Mouse (Mus musculus) lung, embryonic 14.5 days (tissue): Measurements from ENCODE around the gene F2r. TPM values are rescaled to one million over a fixed set of nuclear protein-coding genes. Genes with fewer than 3 reads are reported as not detected.

Source experiments
- ATAC-seq: fragments of 200-750 bp; cut with Nextera tagmentation; 2 replicates; pipeline ENCODE4 v1.8.0; 2017; ENCODE audit warnings: mild to moderate bottlenecking, moderate TSS enrichment, moderate library complexity; ENCODE audit not compliant: insufficient read depth
- DNase-seq: peaks from one replicate; pipeline ENCODE4 v3.0.0-alpha.2; 2015
- H3K27ac ChIP-seq: fragments of 300-500 bp; sonication (generic); 2 replicates; pipeline ENCODE4 v1.5.1; 2014; ENCODE audit warnings: low read depth, mild to moderate bottlenecking, moderate library complexity
- H3K27me3 ChIP-seq: fragments of 300-500 bp; sonication (generic); 2 replicates; pipeline ENCODE4 v1.6.1; 2014; ENCODE audit warnings: low read length, control low read depth; ENCODE audit not compliant: insufficient read depth
- H3K36me3 ChIP-seq: fragments of 300-500 bp; sonication (generic); 2 replicates; pipeline ENCODE4 v1.6.1; 2014; ENCODE audit warnings: control low read depth; ENCODE audit not compliant: insufficient read depth
- H3K4me1 ChIP-seq: fragments of 300-500 bp; sonication (generic); 2 replicates; pipeline ENCODE4 v1.6.1; 2014; ENCODE audit warnings: antibody characterized with exemption, control low read depth; ENCODE audit not compliant: insufficient read depth
- H3K4me2 ChIP-seq: fragments of 300-500 bp; sonication (generic); 2 replicates; pipeline ENCODE4 v1.6.1; 2014; ENCODE audit warnings: mild to moderate bottlenecking
- H3K4me3 ChIP-seq: fragments of 300-500 bp; sonication (generic); 2 replicates; pipeline ENCODE4 v1.5.1; 2014; ENCODE audit warnings: low read depth, low read length
- H3K9ac ChIP-seq: fragments of 300-500 bp; sonication (generic); 2 replicates; pipeline ENCODE4 v1.6.1; 2014
- H3K9me3 ChIP-seq: fragments of 300-500 bp; sonication (generic); 2 replicates; pipeline ENCODE4 v1.6.1; 2016; ENCODE audit warnings: low read depth, low read length, control low read depth
- CTCF ChIP-seq: IDR thresholded peaks from 2 replicates; pipeline ENCODE4 v1.5.1; 2016; ENCODE audit warnings: antibody characterized with exemption, low read depth
- WGBS: fragments of 180-500 bp; shearing (Covaris S2); extraction: QIAGEN DNeasy Blood & Tissue Kit; methylation state at CpG from one replicate; pipeline ENCODE4 v1.1.7; 2014; 5-methylcytosine and 5-hydroxymethylcytosine counted together
- polyA plus RNA-seq: library from polyadenylated mRNA; unstranded; fragments of >200 nt; fragmentation: Nextera tagmentation; extraction: Ambion mirVana; gene quantifications from 2 replicates; pipeline ENCODE4 v1.2.1, GENCODE M21; 2014

F2r gene
- polyA plus RNA-seq, 1 experiment from 2014 or later = 109 TPM

- 67% methylated on average over 2 of the region's 2 CpGs for WGBS
- H3K9ac ChIP-seq = no peak overlapping the region
- no peak for ATAC-seq
Measured at GRCm38 (mm10) chr13:95633384-95633783, 15.1 kb upstream of the F2r start.

GRCm38 (mm10) chr13:95632144-95632543 is 13.9 kb upstream of the F2r start:
- peak; percentile 74 for DNase-seq
- WGBS = 63% methylated on average over 6 of the region's 6 CpGs
- no peak overlapping the region for H3K27ac ChIP-seq

More at GRCm38 (mm10) chr13:95633384-95633783, 15.1 kb upstream of the F2r start:
- peaks cover 9% of the 10 kb centered on the region; the same call in 1 of the 2 replicates for H3K4me1 ChIP-seq
- no peaks in the 10 kb centered on the region; the same call in 1 of the 2 replicates for H3K36me3 ChIP-seq
- no peak overlapping the region for H3K4me2 ChIP-seq
- peak; percentile 34 for DNase-seq
- no peak overlapping the region for H3K4me3 ChIP-seq
- H3K27me3 ChIP-seq = no peaks in the 10 kb centered on the region
- no peak for TF ChIP-seq CTCF
- no peaks in the 10 kb centered on the region for H3K9me3 ChIP-seq
- peak overlapping the region; percentile 70; the same call in 1 of the 2 replicates for H3K27ac ChIP-seq

GRCm38 (mm10) chr13:95630747-95631146 is 12.5 kb upstream of the F2r start:
- TF ChIP-seq CTCF = no peak
- H3K27me3 ChIP-seq = no peaks in the 10 kb centered on the region
- no peak overlapping the region for H3K4me2 ChIP-seq
- H3K4me1 ChIP-seq = peaks cover 9% of the 10 kb centered on the region; the same call in 1 of the 2 replicates
- H3K9me3 ChIP-seq = no peaks in the 10 kb centered on the region
- no peak overlapping the region for H3K9ac ChIP-seq
- H3K27ac ChIP-seq = no peak overlapping the region
- WGBS = 50% methylated on average over 2 of the region's 2 CpGs
- no peak overlapping the region for H3K4me3 ChIP-seq
- ATAC-seq (no peak), DNase-seq (no peak)
- H3K36me3 ChIP-seq = peaks cover 3% of the 10 kb centered on the region; the same call in 1 of the 2 replicates

More at GRCm38 (mm10) chr13:95632144-95632543, 13.9 kb upstream of the F2r start:
- H3K4me2 ChIP-seq = no peak overlapping the region
- no peaks in the 10 kb centered on the region for H3K9me3 ChIP-seq
- H3K4me1 ChIP-seq = peaks cover 9% of the 10 kb centered on the region; the same call in 1 of the 2 replicates
- H3K36me3 ChIP-seq = peaks cover 3% of the 10 kb centered on the region; the same call in 1 of the 2 replicates
- H3K4me3 ChIP-seq = no peak overlapping the region
- no peaks in the 10 kb centered on the region for H3K27me3 ChIP-seq
- H3K9ac ChIP-seq = no peak overlapping the region
- no peak for ATAC-seq
- TF ChIP-seq CTCF = no peak

GRCm38 (mm10) chr13:95629751-95630150 is 11.5 kb upstream of the F2r start:
- Histone ChIP-seq H3K9me3 (no peaks in the 10 kb centered on the region), H3K27me3 (no peaks in the 10 kb centered on the region), H3K4me1 (peaks cover 9% of the 10 kb centered on the region; the same call in 1 of the 2 replicates), H3K36me3 (peaks cover 3% of the 10 kb centered on the region; the same call in 1 of the 2 replicates), H3K9ac (no peak overlapping the region), H3K4me2 (no peak overlapping the region), H3K4me3 (no peak overlapping the region), H3K27ac (no peak overlapping the region)
- ATAC-seq (no peak), DNase-seq (no peak)
- 77% methylated on average over 10 of the region's 10 CpGs for WGBS
- TF ChIP-seq CTCF = no peak

GRCm38 (mm10) chr13:95626696-95627095 is 8.4 kb upstream of the F2r start:
- ATAC-seq (no peak), DNase-seq (no peak)
- Histone ChIP-seq H3K27me3 (no peaks in the 10 kb centered on the region), H3K9ac (no peak overlapping the region), H3K27ac (no peak overlapping the region), H3K4me1 (no peaks in the 10 kb centered on the region), H3K4me2 (no peak overlapping the region), H3K36me3 (peaks cover 3% of the 10 kb centered on the region; the same call in 1 of the 2 replicates), H3K4me3 (no peak overlapping the region), H3K9me3 (no peaks in the 10 kb centered on the region)
- WGBS = 75% methylated on average over 7 of the region's 7 CpGs
- TF ChIP-seq CTCF = no peak

GRCm38 (mm10) chr13:95623042-95623441 is 4.8 kb upstream of the F2r start:
- Histone ChIP-seq H3K4me1 (peaks cover 3% of the 10 kb centered on the region), H3K27ac (no peak overlapping the region), H3K36me3 (0 out of 2 replicates have a peak, but pooled peaks cover 3% of the 10 kb centered on the region), H3K9ac (no peak overlapping the region), H3K9me3 (no peaks in the 10 kb centered on the region), H3K4me3 (no peak overlapping the region), H3K27me3 (no peaks in the 10 kb centered on the region), H3K4me2 (no peak overlapping the region)
- ATAC-seq = no peak
- WGBS = 74% methylated on average over 3 of the region's 3 CpGs
- TF ChIP-seq CTCF = no peak
- DNase-seq = no peak

GRCm38 (mm10) chr13:95621563-95621962 is 3.3 kb upstream of the F2r start:
- no peak for TF ChIP-seq CTCF
- H3K9ac ChIP-seq = no peak overlapping the region
- H3K36me3 ChIP-seq = no peaks in the 10 kb centered on the region
- no peak overlapping the region for H3K27ac ChIP-seq
- no peak for ATAC-seq
- peaks cover 6% of the 10 kb centered on the region for H3K4me1 ChIP-seq
- H3K4me2 ChIP-seq = no peak overlapping the region
- H3K27me3 ChIP-seq = no peaks in the 10 kb centered on the region
- no peak for DNase-seq
- no peak overlapping the region for H3K4me3 ChIP-seq
- H3K9me3 ChIP-seq = no peaks in the 10 kb centered on the region
- WGBS = 74% methylated on average over 3 of the region's 3 CpGs
